Mouse (Mus musculus) heart, postnatal 0 days (tissue): Measurements from ENCODE around the gene Slc16a14. TPM values are rescaled to one million over a fixed set of nuclear protein-coding genes. Genes with fewer than 3 reads are reported as not detected.

Experiments used
- ATAC-seq: fragments of 200-750 bp; cut with Nextera tagmentation; 2 replicates; pipeline ENCODE4 v1.8.0; 2017; ENCODE audit warnings: low read depth, moderate number of reproducible peaks, moderate library complexity; ENCODE audit not compliant: insufficient read depth
- DNase-seq: peaks from one replicate; pipeline ENCODE4 v3.0.0-alpha.2; 2016; ENCODE audit warnings: low spot score
- H3K27ac ChIP-seq: fragments of 300-500 bp; sonication (generic); 2 replicates; pipeline ENCODE4 v1.5.1; 2014; ENCODE audit warnings: low read depth, mild to moderate bottlenecking
- H3K27me3 ChIP-seq: fragments of 300-500 bp; sonication (generic); 2 replicates; pipeline ENCODE4 v1.6.1; 2014; ENCODE audit warnings: low read length, mixed read lengths; ENCODE audit not compliant: control insufficient read depth, insufficient read depth
- H3K36me3 ChIP-seq: fragments of 300-500 bp; sonication (generic); replicated peaks from 2 replicates; pipeline ENCODE4 v1.6.1; 2014; ENCODE audit warnings: low read length, mixed read lengths; ENCODE audit not compliant: control insufficient read depth, insufficient read depth
- H3K4me1 ChIP-seq: fragments of 300-500 bp; sonication (generic); 2 replicates; pipeline ENCODE4 v1.6.1; 2014; ENCODE audit warnings: antibody characterized with exemption; ENCODE audit not compliant: control insufficient read depth, insufficient read depth
- H3K4me2 ChIP-seq: fragments of 300-500 bp; sonication (generic); 2 replicates; pipeline ENCODE4 v1.6.1; 2014; ENCODE audit warnings: low read depth, mild to moderate bottlenecking, low read length, moderate library complexity
- H3K4me3 ChIP-seq: fragments of 300-500 bp; sonication (generic); 2 replicates; pipeline ENCODE4 v1.5.1; 2014; ENCODE audit warnings: low read depth, low read length
- H3K9ac ChIP-seq: fragments of 300-500 bp; sonication (generic); replicated peaks from 2 replicates; pipeline ENCODE4 v1.6.1; 2014; ENCODE audit warnings: low read depth, low read length, mixed read lengths
- H3K9me3 ChIP-seq: fragments of 300-500 bp; sonication (generic); replicated peaks from 2 replicates; pipeline ENCODE4 v1.6.1; 2016; ENCODE audit warnings: low read length; ENCODE audit not compliant: control insufficient read depth
- CTCF ChIP-seq: IDR thresholded peaks from 2 replicates; pipeline ENCODE4 v1.5.1; 2016; ENCODE audit warnings: antibody characterized with exemption, control low read depth, low read depth
- EP300 ChIP-seq: IDR thresholded peaks from 2 replicates; pipeline ENCODE4 v1.6.1; 2016; ENCODE audit warnings: antibody characterized with exemption, low read depth
- WGBS: fragments of 180-500 bp; shearing (Covaris S2); extraction: QIAGEN DNeasy Blood & Tissue Kit; methylation state at CpG from one replicate; pipeline ENCODE4 v1.1.7; 2014; 5-methylcytosine and 5-hydroxymethylcytosine counted together
- polyA plus RNA-seq: library from polyadenylated mRNA; unstranded; fragments of >200 nt; fragmentation: Nextera tagmentation; extraction: Ambion mirVana; gene quantifications from 2 replicates; pipeline ENCODE4 v1.2.1, GENCODE M21; 2015
- total RNA-seq: library from RNA; depleted of rRNA; stranded (reverse); fragments of >200 nt; gene quantifications from 2 replicates; pipeline ENCODE4 v1.2.3, GENCODE M21; 2014; ENCODE audit warnings: low replicate concordance

Slc16a14 gene
- total and polyA plus RNA-seq, 2 experiments from 2014 or later = not detected

DNA sequence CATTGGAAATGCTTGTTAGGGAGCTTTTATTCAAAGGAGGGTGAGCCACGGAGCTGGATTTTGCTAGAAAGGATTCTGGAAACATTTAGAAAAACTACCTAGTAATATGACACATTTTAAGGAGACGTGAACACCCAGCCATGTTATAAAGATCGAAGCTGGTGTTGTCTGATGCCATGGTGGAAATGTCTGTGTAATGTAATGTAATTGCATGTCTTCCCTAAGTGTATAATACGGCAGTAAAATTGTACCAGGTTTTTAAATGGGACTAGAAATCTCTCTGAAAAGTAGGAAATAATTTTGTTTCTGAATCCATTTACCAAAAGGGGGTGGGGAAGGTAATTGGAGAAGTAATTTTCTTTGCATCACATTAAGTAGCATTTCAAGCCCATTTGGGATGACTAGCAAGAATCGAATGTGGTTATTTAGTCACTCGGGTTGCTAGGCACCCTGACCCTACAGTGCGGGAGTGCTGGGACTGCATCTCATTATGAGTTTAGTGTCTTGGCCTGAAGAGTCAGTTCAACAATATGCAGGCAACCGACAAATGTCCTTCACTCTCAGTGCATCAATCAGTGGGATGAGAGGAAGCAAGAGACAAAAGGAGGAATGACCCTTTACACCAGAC, 24.6 kb downstream of the Slc16a14 start:
- Histone ChIP-seq H3K4me1 (no peaks in the 10 kb centered on the region), H3K27me3 (no peaks in the 10 kb centered on the region), H3K36me3 (no peaks in the 10 kb centered on the region), H3K4me3 (no peak overlapping the region), H3K27ac (no peak overlapping the region), H3K9ac (no peak overlapping the region), H3K4me2 (no peak overlapping the region), H3K9me3 (no peaks in the 10 kb centered on the region)
- DNase-seq (no peak), ATAC-seq (no peak)
- TF ChIP-seq CTCF (no peak), EP300 (no peak)
- 71% methylated on average over 8 of the region's 8 CpGs for WGBS

DNA sequence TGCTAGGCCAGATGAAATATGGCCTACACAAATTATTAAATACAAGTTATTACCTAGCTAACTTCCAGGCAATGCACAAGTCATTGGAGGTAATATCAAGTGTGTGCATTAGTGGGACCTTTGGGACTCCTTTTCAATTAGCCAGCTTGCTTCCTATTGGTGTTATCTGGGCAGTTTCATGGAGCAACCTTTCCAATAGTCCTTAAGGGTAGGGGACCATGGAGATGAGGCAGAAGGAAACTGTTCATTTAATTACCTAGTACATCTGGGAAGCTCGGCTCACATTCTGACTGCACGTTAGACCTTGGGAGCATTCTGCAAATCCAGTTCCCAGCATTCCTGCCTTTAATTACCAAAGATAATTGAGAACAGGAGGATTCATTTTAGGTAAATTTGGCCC, 30.5 kb downstream of the Slc16a14 start:
- Histone ChIP-seq H3K4me3 (no peak overlapping the region), H3K36me3 (no peaks in the 10 kb centered on the region), H3K27me3 (no peaks in the 10 kb centered on the region), H3K9ac (no peak overlapping the region), H3K27ac (no peak overlapping the region), H3K4me2 (no peak overlapping the region), H3K9me3 (no peaks in the 10 kb centered on the region), H3K4me1 (no peaks in the 10 kb centered on the region)
- no peak for ATAC-seq
- WGBS = 90% methylated on average over 2 of the region's 2 CpGs
- no peak for DNase-seq
- TF ChIP-seq CTCF = no peak

DNA sequence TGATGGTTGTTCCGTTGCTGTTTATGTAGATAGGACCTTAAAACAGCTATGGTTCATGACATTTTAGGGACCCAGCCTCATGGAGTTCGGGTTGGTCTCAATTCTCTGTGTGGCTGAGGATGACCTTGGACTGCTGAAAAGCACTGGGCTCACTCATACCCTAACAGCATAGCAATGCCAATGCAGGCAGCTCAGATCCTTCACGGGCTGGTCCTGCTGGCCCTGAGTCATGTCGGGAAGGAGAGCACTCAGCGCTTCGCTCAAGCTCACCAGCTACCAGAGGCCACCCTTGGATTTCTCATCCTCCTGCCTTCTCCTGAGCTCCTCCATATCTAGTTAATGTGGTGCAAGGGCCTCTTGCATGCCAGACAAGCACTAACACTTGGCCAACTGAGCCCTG, 35.8 kb downstream of the Slc16a14 start:
- Histone ChIP-seq H3K27ac (no peak overlapping the region), H3K36me3 (no peaks in the 10 kb centered on the region), H3K9ac (no peak overlapping the region), H3K4me2 (no peak overlapping the region), H3K4me1 (no peaks in the 10 kb centered on the region), H3K9me3 (no peaks in the 10 kb centered on the region), H3K4me3 (no peak overlapping the region), H3K27me3 (no peaks in the 10 kb centered on the region)
- ATAC-seq (no peak), DNase-seq (no peak)
- TF ChIP-seq EP300 (no peak), CTCF (no peak)
- WGBS = 85% methylated on average over 6 of the region's 6 CpGs

DNA sequence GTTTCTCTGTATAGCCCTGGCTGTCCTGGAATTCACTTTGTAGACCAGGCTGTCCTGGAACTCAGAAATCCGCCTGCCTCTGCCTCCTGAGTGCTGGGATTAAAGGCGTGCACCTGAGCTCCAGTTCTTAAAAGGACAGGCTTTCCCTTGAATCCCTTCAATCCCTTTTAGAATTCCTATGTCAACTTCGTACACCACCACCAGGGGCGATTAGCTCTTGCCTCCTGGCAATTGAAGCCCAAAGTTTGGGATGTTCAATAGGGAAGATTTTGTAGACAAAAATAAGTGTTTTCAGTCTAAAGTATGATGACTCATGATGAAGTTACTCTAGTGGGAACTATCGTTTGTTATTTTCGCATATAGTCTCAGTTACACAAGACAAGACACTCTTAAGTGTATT, 37.6 kb downstream of the Slc16a14 start:
- Histone ChIP-seq H3K27ac (no peak overlapping the region), H3K9ac (no peak overlapping the region), H3K4me1 (no peaks in the 10 kb centered on the region), H3K9me3 (no peaks in the 10 kb centered on the region), H3K4me3 (no peak overlapping the region), H3K36me3 (no peaks in the 10 kb centered on the region), H3K4me2 (no peak overlapping the region), H3K27me3 (no peaks in the 10 kb centered on the region)
- WGBS = 70% methylated on average over 6 of the region's 6 CpGs
- ATAC-seq (no peak), DNase-seq (no peak)
- no peak for TF ChIP-seq EP300

DNA sequence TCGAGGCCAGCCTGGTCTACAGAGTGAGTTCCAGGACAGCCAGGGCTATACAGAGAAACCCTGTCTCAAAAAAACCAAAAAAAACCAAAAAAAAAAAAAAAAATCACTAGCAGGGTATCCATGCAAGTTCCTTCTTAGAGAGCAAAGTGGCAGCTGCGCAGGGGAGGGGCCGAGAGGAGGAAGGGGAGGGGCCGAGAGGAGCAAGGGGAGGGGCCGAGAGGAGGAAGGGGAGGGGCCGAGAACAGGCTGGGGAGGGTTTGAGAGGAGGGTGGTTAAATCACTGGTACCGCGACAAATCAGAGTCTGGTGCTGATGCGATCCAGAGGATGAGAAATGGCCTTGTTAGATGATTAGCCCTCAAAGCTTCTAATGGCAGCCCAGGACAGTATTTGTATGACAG, 43.2 kb downstream of the Slc16a14 start:
- Histone ChIP-seq H3K4me1 (no peaks in the 10 kb centered on the region), H3K9ac (no peak overlapping the region), H3K9me3 (no peaks in the 10 kb centered on the region), H3K4me3 (no peak overlapping the region), H3K27me3 (no peaks in the 10 kb centered on the region), H3K27ac (no peak overlapping the region), H3K36me3 (no peaks in the 10 kb centered on the region), H3K4me2 (no peak overlapping the region)
- whole genome bisulfite sequencing = 82% methylated on average over 9 of the region's 9 CpGs
- TF ChIP-seq CTCF (no peak), EP300 (no peak)
- DNase-seq = no peak
- no peak for ATAC-seq

DNA sequence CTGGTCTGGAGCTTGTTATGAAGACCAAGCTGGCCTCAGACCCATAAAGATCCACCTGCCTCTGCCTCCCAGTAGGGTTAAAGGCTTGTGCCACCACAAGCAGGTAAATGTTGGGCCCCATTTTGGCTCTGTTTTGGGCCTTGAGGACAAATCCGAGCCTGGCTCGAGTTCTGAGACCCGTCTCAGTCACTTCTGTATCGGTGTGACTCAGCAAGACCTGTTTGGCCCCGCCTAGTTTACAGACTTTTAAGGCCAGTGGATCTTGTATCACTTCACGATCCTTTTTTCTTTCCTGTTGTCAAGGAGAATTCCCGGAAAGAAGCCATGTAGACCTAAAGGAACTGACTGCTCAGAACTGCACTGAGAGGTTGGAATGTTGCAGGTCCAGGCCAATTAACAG, 44.4 kb downstream of the Slc16a14 start:
- H3K4me3 ChIP-seq = no peak overlapping the region
- no peak overlapping the region for H3K4me2 ChIP-seq
- TF ChIP-seq CTCF (no peak), EP300 (no peak)
- no peak overlapping the region for H3K27ac ChIP-seq
- H3K9ac ChIP-seq = no peak overlapping the region
- no peaks in the 10 kb centered on the region for H3K4me1 ChIP-seq
- H3K9me3 ChIP-seq = no peaks in the 10 kb centered on the region
- H3K36me3 ChIP-seq = no peaks in the 10 kb centered on the region
- DNase-seq (no peak), ATAC-seq (no peak)
- no peaks in the 10 kb centered on the region for H3K27me3 ChIP-seq
- WGBS = 74% methylated on average over 7 of the region's 7 CpGs
